Mouse (Mus musculus) cerebellum, adult 2 months (tissue): ENCODE data around the gene Tmem63c.

ENCODE experiments used
- CTCF ChIP-seq: fragments of 200-500 bp; IDR thresholded peaks from 2 replicates; pipeline ENCODE4 v1.5.1; 2011; ENCODE audit warnings: low read depth, mild to moderate bottlenecking, control low read depth, low read length, moderate library complexity, borderline replicate concordance; ENCODE audit not compliant: insufficient read depth
- POLR2A ChIP-seq: fragments of 200-500 bp; IDR thresholded peaks from 2 replicates; pipeline ENCODE4 v1.6.1; 2011; ENCODE audit warnings: low read length, control low read depth, borderline replicate concordance; ENCODE audit not compliant: insufficient read depth

DNA sequence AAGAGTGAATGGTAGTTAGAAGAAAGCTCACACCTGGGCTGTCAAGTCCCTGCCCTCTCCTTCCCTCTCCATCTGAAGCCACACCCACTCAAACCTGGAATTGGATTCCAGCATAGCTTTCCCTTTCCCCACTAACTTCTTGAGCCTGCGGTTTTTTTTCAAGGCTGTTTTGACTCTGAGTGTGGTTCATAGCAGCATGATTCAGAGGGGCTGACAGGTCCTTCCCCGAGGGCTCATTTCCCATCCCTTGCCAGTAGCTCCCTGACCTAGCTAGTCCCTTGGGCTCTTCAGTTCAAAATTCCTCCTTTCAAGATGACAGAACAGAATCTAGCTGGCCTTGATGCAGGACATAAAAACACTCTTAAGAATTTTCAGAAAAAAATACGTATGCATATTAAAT is 26.4 kb downstream of the Tmem63c start:
- no peak for TF ChIP-seq CTCF
- no peak for TF ChIP-seq POLR2A
